Mouse (Mus musculus): ENCODE measurements around the gene Fam229b. TPM values are rescaled to one million over a fixed set of nuclear protein-coding genes. Genes with fewer than 3 reads are reported as not detected.

The Fam229b gene
- polyA plus RNA-seq, 1 experiment from 2014 or later = 10.8 TPM

- H3K27ac ChIP-seq (ENCODE audit: poor library complexity, severe bottlenecking) = 0 out of 2 replicates have a peak overlapping the region, but pooled peaks have one; percentile 52
- peak overlapping the region; percentile 44 for H3K4me3 ChIP-seq
- H3K9me3 ChIP-seq (replicated peaks) = no peaks in the 10 kb centered on the region
- H3K9ac ChIP-seq = peak overlapping the region; percentile 42; the same call in 1 of the 2 replicates
- WGBS = 14% methylated on average over 11 of the region's 11 CpGs
- H3K36me3 ChIP-seq = no peaks in the 10 kb centered on the region
- no peak for ATAC-seq (ENCODE audit: insufficient number of reproducible peaks, low FRiP score)
- 0 out of 2 replicates have a peak, but pooled peaks cover 8% of the 10 kb centered on the region for H3K4me1 ChIP-seq (replicated peaks)
- peak overlapping the region; percentile 56 for H3K4me2 ChIP-seq
- H3K27me3 ChIP-seq (replicated peaks) = 0 out of 2 replicates have a peak, but pooled peaks cover 3% of the 10 kb centered on the region
Observed at GRCm38 (mm10) chr10:39165632-39166115, 32.0 kb upstream of the Fam229b start.

GRCm38 (mm10) chr10:39163694-39164093 lies 30.0 kb upstream of the Fam229b start, which contains the start of gene Ccn6:
Ccn6 (minus strand) TSS chr10:39163794.
- no peak for ATAC-seq (ENCODE audit: insufficient number of reproducible peaks, low FRiP score)
- Histone ChIP-seq H3K4me1 (replicated peaks) (0 out of 2 replicates have a peak, but pooled peaks cover 7% of the 10 kb centered on the region), H3K9ac (no peak within 1 kb of the TSS), H3K36me3 (no peaks in the 10 kb centered on the region), H3K4me3 (no peak within 1 kb of the TSS), H3K4me2 (no peak within 1 kb of the TSS), H3K27me3 (replicated peaks) (no peaks in the 10 kb centered on the region), H3K27ac (ENCODE audit: poor library complexity, severe bottlenecking) (no peak within 1 kb of the TSS), H3K9me3 (replicated peaks) (no peaks in the 10 kb centered on the region)
- 87% methylated on average over 10 of the region's 10 CpGs for whole genome bisulfite sequencing

GRCm38 (mm10) chr10:39162666-39163484 lies 29.2 kb upstream of the Fam229b start:
- ATAC-seq (ENCODE audit: insufficient number of reproducible peaks, low FRiP score) = no peak
- 57% methylated on average over 18 of the region's 18 CpGs for WGBS
- Histone ChIP-seq H3K4me2 (no peak overlapping the region), H3K9me3 (replicated peaks) (no peaks in the 10 kb centered on the region), H3K27me3 (replicated peaks) (no peaks in the 10 kb centered on the region), H3K4me3 (no peak overlapping the region), H3K4me1 (replicated peaks) (0 out of 2 replicates have a peak, but pooled peaks cover 7% of the 10 kb centered on the region), H3K9ac (no peak overlapping the region), H3K36me3 (no peaks in the 10 kb centered on the region), H3K27ac (ENCODE audit: poor library complexity, severe bottlenecking) (no peak overlapping the region)

DNA sequence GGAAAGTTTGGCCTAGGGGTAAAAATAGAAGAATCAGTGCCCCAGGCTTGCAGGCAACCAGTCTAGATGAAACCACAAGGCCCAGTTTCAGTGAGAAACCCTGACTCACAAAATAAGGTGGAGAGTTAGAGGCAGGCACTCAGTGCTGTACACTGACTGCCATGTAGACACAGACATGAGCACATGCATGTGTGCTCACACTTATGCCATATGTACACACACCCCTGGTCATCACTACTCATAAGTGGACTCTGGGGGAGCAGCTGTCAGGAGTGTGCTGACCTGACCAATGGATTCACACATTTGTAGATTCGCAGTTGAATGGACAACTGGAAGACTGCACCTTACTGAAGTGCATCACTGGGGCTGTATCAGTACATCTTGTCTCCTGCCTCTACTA lies 27.7 kb upstream of the Fam229b start:
- no peak overlapping the region for H3K9ac ChIP-seq
- WGBS = 84% methylated on average over 1 of the region's 1 CpGs
- no peaks in the 10 kb centered on the region for H3K36me3 ChIP-seq
- no peaks in the 10 kb centered on the region for H3K27me3 ChIP-seq (replicated peaks)
- no peak overlapping the region for H3K4me2 ChIP-seq
- no peak overlapping the region for H3K4me3 ChIP-seq
- H3K27ac ChIP-seq (ENCODE audit: poor library complexity, severe bottlenecking) = no peak overlapping the region
- 0 out of 2 replicates have a peak, but pooled peaks cover 5% of the 10 kb centered on the region for H3K4me1 ChIP-seq (replicated peaks)
- H3K9me3 ChIP-seq (replicated peaks) = no peaks in the 10 kb centered on the region
- no peak for ATAC-seq (ENCODE audit: insufficient number of reproducible peaks, low FRiP score)

GRCm38 (mm10) chr10:39158306-39158705 lies 24.6 kb upstream of the Fam229b start:
- Histone ChIP-seq H3K9ac (no peak overlapping the region), H3K4me2 (no peak overlapping the region), H3K4me3 (no peak overlapping the region), H3K27ac (ENCODE audit: poor library complexity, severe bottlenecking) (no peak overlapping the region), H3K4me1 (replicated peaks) (0 out of 2 replicates have a peak, but pooled peaks cover 3% of the 10 kb centered on the region), H3K9me3 (replicated peaks) (no peaks in the 10 kb centered on the region), H3K36me3 (no peaks in the 10 kb centered on the region), H3K27me3 (replicated peaks) (no peaks in the 10 kb centered on the region)
- ATAC-seq (ENCODE audit: insufficient number of reproducible peaks, low FRiP score) = no peak
- WGBS = 48% methylated on average over 12 of the region's 12 CpGs

DNA sequence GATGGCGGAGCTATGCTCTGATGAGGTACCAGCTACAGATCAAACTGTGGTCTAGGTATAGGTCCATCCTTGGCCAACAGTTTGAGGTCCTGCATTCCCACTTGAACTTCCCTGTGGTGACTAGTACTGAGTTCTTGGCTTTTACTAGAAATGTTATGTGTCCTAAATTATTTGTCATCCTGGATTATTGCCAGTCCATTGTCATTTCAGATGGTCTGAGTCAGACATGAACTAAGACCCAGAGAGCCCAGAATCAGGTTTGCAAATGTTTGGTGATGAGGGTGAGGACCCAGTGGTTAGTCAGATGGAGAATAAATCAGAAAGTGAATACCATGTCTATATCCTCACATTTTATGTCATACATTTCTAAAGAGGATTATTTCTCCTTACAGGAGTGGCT lies 23.6 kb upstream of the Fam229b start:
- H3K27me3 ChIP-seq (replicated peaks) = no peaks in the 10 kb centered on the region
- 88% methylated on average over 1 of the region's 1 CpGs for WGBS
- ATAC-seq (ENCODE audit: insufficient number of reproducible peaks, low FRiP score) = no peak
- 0 out of 2 replicates have a peak, but pooled peaks cover 3% of the 10 kb centered on the region for H3K4me1 ChIP-seq (replicated peaks)
- H3K4me2 ChIP-seq = no peak overlapping the region
- no peak overlapping the region for H3K9ac ChIP-seq
- no peaks in the 10 kb centered on the region for H3K9me3 ChIP-seq (replicated peaks)
- H3K27ac ChIP-seq (ENCODE audit: poor library complexity, severe bottlenecking) = no peak overlapping the region
- no peaks in the 10 kb centered on the region for H3K36me3 ChIP-seq
- no peak overlapping the region for H3K4me3 ChIP-seq

GRCm38 (mm10) chr10:39156719-39157118 lies 23.0 kb upstream of the Fam229b start:
- no peak for ATAC-seq (ENCODE audit: insufficient number of reproducible peaks, low FRiP score)
- no peak overlapping the region for H3K27ac ChIP-seq (ENCODE audit: poor library complexity, severe bottlenecking)
- no peaks in the 10 kb centered on the region for H3K9me3 ChIP-seq (replicated peaks)
- H3K36me3 ChIP-seq = no peaks in the 10 kb centered on the region
- no peak overlapping the region for H3K4me2 ChIP-seq
- H3K9ac ChIP-seq = no peak overlapping the region
- H3K4me3 ChIP-seq = no peak overlapping the region
- H3K27me3 ChIP-seq (replicated peaks) = no peaks in the 10 kb centered on the region
- WGBS = 85% methylated on average over 5 of the region's 5 CpGs
- 0 out of 2 replicates have a peak, but pooled peaks cover 3% of the 10 kb centered on the region for H3K4me1 ChIP-seq (replicated peaks)

DNA sequence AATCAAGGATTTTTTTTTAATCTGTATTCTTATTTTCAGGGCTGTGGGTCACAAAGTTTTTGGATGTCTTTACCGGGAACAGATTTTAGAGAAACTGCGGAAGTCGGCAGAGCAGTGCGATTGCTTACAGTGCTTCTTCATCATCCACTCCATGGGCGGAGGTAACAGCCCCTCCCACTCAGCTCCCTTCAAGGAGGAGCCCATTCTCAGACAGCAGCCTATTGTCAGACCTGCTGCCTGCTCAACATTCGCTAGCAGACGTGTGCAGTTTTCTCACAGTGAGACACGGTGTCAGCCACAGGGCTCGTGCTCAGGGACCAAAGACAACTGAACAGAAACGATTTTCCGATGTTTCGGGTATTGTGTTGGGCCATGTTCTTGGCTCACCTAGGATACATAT lies 8.5 kb upstream of the Fam229b start:
- 88% methylated on average over 12 of the region's 12 CpGs for WGBS

GRCm38 (mm10) chr10:39141401-39141800 lies 7.7 kb upstream of the Fam229b start:
- 95% methylated on average over 2 of the region's 2 CpGs for WGBS
- Histone ChIP-seq H3K36me3 (peaks cover 73% of the 10 kb centered on the region), H3K27me3 (replicated peaks) (no peaks in the 10 kb centered on the region), H3K4me1 (replicated peaks) (no peaks in the 10 kb centered on the region), H3K4me2 (no peak overlapping the region), H3K4me3 (no peak overlapping the region), H3K27ac (ENCODE audit: poor library complexity, severe bottlenecking) (no peak overlapping the region), H3K9ac (no peak overlapping the region), H3K9me3 (replicated peaks) (no peaks in the 10 kb centered on the region)
- ATAC-seq (ENCODE audit: insufficient number of reproducible peaks, low FRiP score) = no peak

More for the DNA sequence above, 8.5 kb upstream of the Fam229b start:
- H3K27me3 ChIP-seq (replicated peaks) = no peaks in the 10 kb centered on the region
- H3K36me3 ChIP-seq = peaks cover 75% of the 10 kb centered on the region
- H3K4me2 ChIP-seq = no peak overlapping the region
- H3K27ac ChIP-seq (ENCODE audit: poor library complexity, severe bottlenecking) = no peak overlapping the region
- no peaks in the 10 kb centered on the region for H3K4me1 ChIP-seq (replicated peaks)
- no peak overlapping the region for H3K4me3 ChIP-seq
- no peak overlapping the region for H3K9ac ChIP-seq
- no peak for ATAC-seq (ENCODE audit: insufficient number of reproducible peaks, low FRiP score)
- H3K9me3 ChIP-seq (replicated peaks) = no peaks in the 10 kb centered on the region

- no peak overlapping the region for H3K4me3 ChIP-seq
- H3K9ac ChIP-seq = no peak overlapping the region
- no peak overlapping the region for H3K4me2 ChIP-seq
- H3K4me1 ChIP-seq (replicated peaks) = no peaks in the 10 kb centered on the region
- no peak overlapping the region for H3K27ac ChIP-seq (ENCODE audit: poor library complexity, severe bottlenecking)
- ATAC-seq (ENCODE audit: insufficient number of reproducible peaks, low FRiP score) = no peak
- peaks cover 69% of the 10 kb centered on the region for H3K36me3 ChIP-seq
- H3K27me3 ChIP-seq (replicated peaks) = no peaks in the 10 kb centered on the region
- H3K9me3 ChIP-seq (replicated peaks) = no peaks in the 10 kb centered on the region
- WGBS = 87% methylated on average over 14 of the region's 14 CpGs
Observed at GRCm38 (mm10) chr10:39140843-39141242, 7.1 kb upstream of the Fam229b start.

DNA sequence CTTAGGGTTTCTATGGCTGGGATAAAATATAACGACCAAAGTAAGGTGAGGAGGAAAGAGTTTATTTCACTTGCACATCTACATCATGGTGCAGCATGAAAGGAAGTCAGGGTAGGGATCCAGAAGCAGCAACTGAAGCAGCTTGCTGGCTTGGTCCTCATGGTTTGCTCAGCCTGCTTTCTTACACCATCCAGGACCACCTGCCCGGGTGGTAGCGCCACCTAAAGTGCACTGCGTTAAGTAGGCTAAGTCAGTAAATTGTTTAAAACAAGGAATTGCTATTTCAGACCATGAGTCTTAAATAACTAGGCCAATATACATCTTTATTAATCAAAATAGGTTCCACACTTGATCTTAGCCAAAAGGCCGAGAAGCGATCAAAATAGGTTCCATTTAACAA lies 5.0 kb upstream of the Fam229b start:
- no peak overlapping the region for H3K4me3 ChIP-seq
- peaks cover 8% of the 10 kb centered on the region for H3K4me1 ChIP-seq (replicated peaks)
- 80% methylated on average over 6 of the region's 6 CpGs for WGBS
- peaks cover 55% of the 10 kb centered on the region for H3K36me3 ChIP-seq
- H3K4me2 ChIP-seq = no peak overlapping the region
- no peaks in the 10 kb centered on the region for H3K27me3 ChIP-seq (replicated peaks)
- no peak for ATAC-seq (ENCODE audit: insufficient number of reproducible peaks, low FRiP score)
- no peaks in the 10 kb centered on the region for H3K9me3 ChIP-seq (replicated peaks)
- no peak overlapping the region for H3K27ac ChIP-seq (ENCODE audit: poor library complexity, severe bottlenecking)
- H3K9ac ChIP-seq = no peak overlapping the region

Data from heart, embryonic 12.5 days (tissue).